Mouse (Mus musculus): ENCODE measurements around the gene Tmem56. TPM values are rescaled to one million over a fixed set of nuclear protein-coding genes. Genes with fewer than 3 reads are reported as not detected.

Gene Tmem56
- polyA plus RNA-seq, 1 experiment from 2014 or later = 24.1 TPM

DNA sequence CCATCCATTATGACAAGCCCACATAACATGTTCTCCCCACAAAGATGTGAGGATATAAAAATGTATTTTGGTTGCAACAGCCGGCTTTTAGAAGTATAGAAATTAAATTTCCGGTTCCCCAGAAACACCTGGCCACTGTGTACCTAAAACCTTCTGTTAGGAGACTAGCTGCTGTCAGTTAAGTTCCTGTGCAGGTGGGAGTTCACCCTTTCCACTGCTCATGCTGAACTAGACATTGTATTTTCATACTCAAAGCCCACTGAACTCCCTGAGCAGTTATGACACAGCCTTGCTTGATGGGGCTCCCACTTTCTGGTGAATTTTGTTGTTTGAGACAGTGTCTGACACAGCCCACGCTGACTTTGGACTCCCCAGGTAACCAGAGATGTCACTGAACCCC, 69.4 kb downstream of the Tmem56 start:
- Histone ChIP-seq H3K9ac (replicated peaks) (no peak overlapping the region), H3K36me3 (replicated peaks; ENCODE audit: insufficient read depth, low read length) (peaks cover 30% of the 10 kb centered on the region), H3K4me3 (ENCODE audit: low read depth, low read length) (no peak overlapping the region), H3K4me2 (ENCODE audit: low read depth, low read length) (no peak overlapping the region), H3K4me1 (ENCODE audit: insufficient read depth) (peaks cover 7% of the 10 kb centered on the region; the same call in 1 of the 2 replicates), H3K27ac (ENCODE audit: low read depth) (no peak overlapping the region), H3K27me3 (ENCODE audit: insufficient read depth, low read length) (no peaks in the 10 kb centered on the region), H3K9me3 (ENCODE audit: low read length) (no peaks in the 10 kb centered on the region)
- DNase-seq (no peak), ATAC-seq (no peak)
- WGBS (ENCODE audit: insufficient replicate concordance) = 75% methylated on average over 3 of the region's 3 CpGs
- no peak for TF ChIP-seq CTCF (IDR thresholded peaks at IDR 0.05; ENCODE audit: low read depth)
- TF ChIP-seq EP300 (IDR thresholded peaks at IDR 0.05; ENCODE audit: low read depth) = no peak

DNA sequence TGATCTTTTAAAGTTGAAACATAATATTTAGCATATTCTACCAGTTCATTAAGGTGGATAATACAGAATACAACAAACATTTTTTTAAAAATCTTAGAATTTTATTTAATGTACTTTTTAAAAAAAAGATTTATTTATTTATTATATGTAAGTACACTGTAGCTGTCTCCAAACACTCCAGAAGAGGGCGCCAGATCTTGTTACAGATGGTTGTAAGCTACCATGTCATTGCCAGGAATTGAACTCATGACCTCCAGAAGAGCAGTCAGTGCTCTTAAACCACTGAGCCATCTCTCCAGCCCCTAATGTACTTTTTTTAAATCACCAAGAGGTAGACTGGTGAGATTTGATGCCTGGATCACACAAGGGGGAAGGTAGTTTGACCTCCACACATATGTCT, 70.7 kb downstream of the Tmem56 start:
- TF ChIP-seq EP300 (IDR thresholded peaks at IDR 0.05; ENCODE audit: low read depth) = no peak
- peak; percentile 44 for TF ChIP-seq CTCF (IDR thresholded peaks at IDR 0.05; ENCODE audit: low read depth)
- no peak overlapping the region for H3K4me2 ChIP-seq (ENCODE audit: low read depth, low read length)
- no peaks in the 10 kb centered on the region for H3K27me3 ChIP-seq (ENCODE audit: insufficient read depth, low read length)
- H3K4me3 ChIP-seq (ENCODE audit: low read depth, low read length) = no peak overlapping the region
- 50% methylated on average over 1 of the region's 1 CpGs for WGBS (ENCODE audit: insufficient replicate concordance)
- peaks cover 37% of the 10 kb centered on the region for H3K36me3 ChIP-seq (replicated peaks; ENCODE audit: insufficient read depth, low read length)
- H3K9me3 ChIP-seq (ENCODE audit: low read length) = no peaks in the 10 kb centered on the region
- no peak overlapping the region for H3K27ac ChIP-seq (ENCODE audit: low read depth)
- ATAC-seq (no peak), DNase-seq (no peak)
- H3K9ac ChIP-seq (replicated peaks) = no peak overlapping the region
- H3K4me1 ChIP-seq (ENCODE audit: insufficient read depth) = peaks cover 7% of the 10 kb centered on the region; the same call in 1 of the 2 replicates

DNA sequence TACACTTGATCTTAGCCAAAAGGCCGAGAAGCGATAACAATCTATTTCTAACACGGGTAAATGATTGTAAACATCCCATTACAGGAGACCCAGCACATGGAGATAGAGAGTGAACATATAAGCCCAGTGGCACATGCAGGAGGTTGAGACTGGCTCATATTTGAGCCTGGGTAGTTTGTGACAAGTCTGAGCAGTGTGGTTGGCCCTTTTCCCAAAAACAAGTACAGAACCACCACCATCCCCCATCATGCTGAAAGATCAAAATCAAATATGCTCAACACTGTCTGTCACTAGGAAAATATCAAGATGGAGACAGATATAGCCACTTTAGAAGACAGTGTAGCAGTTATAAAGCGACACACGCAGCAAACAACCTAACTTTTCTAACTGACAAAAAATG, 73.9 kb downstream of the Tmem56 start:
- H3K4me2 ChIP-seq (ENCODE audit: low read depth, low read length) = no peak overlapping the region
- no peak overlapping the region for H3K9ac ChIP-seq (replicated peaks)
- no peak for DNase-seq
- no peak for TF ChIP-seq EP300 (IDR thresholded peaks at IDR 0.05; ENCODE audit: low read depth)
- no peak for TF ChIP-seq CTCF (IDR thresholded peaks at IDR 0.05; ENCODE audit: low read depth)
- no peak for ATAC-seq
- H3K27ac ChIP-seq (ENCODE audit: low read depth) = no peak overlapping the region
- no peak overlapping the region for H3K4me3 ChIP-seq (ENCODE audit: low read depth, low read length)
- WGBS (ENCODE audit: insufficient replicate concordance) = 88% methylated on average over 5 of the region's 5 CpGs
- H3K27me3 ChIP-seq (ENCODE audit: insufficient read depth, low read length) = no peaks in the 10 kb centered on the region
- 0 out of 2 replicates have a peak, but pooled peaks cover 2% of the 10 kb centered on the region for H3K4me1 ChIP-seq (ENCODE audit: insufficient read depth)
- peaks cover 37% of the 10 kb centered on the region for H3K36me3 ChIP-seq (replicated peaks; ENCODE audit: insufficient read depth, low read length)
- H3K9me3 ChIP-seq (ENCODE audit: low read length) = no peaks in the 10 kb centered on the region

DNA sequence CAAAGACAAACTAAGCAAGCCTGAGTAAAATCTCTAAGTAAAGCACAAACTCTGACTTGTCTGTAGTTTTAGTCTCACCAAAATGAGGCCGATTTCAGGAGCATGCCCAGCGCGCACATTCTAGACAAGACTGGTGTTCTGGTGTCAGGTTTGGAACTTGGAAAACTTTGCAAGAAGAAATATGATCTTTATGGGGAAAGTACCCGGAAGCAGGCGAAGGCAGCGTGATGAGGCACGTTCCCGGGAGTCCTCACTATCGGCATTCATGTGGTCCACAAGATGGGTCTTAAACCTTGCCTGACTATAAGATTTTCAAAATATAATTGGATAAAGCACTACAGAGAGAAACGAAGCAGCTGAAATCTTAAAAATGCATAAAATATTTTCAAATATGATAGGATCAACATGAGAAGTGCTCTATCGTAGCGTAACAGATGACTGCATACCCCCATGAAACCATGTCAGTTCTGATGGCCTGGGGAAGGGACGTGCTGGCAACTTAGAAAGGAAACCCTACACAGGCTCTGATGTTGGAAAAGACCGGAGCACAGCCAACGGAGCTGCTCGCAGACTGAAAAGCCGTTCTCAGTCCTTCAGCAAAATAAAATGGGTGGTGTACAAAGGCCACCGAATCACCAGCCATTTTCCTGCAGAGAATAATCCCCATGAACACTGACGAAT, 76.6 kb downstream of the Tmem56 start:
- 91% methylated on average over 19 of the region's 19 CpGs for WGBS (ENCODE audit: insufficient replicate concordance)
- Histone ChIP-seq H3K9me3 (ENCODE audit: low read length) (no peaks in the 10 kb centered on the region), H3K4me2 (ENCODE audit: low read depth, low read length) (no peak overlapping the region), H3K4me3 (ENCODE audit: low read depth, low read length) (no peak overlapping the region), H3K9ac (replicated peaks) (no peak overlapping the region), H3K27ac (ENCODE audit: low read depth) (no peak overlapping the region), H3K36me3 (replicated peaks; ENCODE audit: insufficient read depth, low read length) (peaks cover 40% of the 10 kb centered on the region), H3K4me1 (ENCODE audit: insufficient read depth) (peaks cover 6% of the 10 kb centered on the region; the same call in 1 of the 2 replicates), H3K27me3 (ENCODE audit: insufficient read depth, low read length) (no peaks in the 10 kb centered on the region)
- ATAC-seq (no peak), DNase-seq (no peak)
- TF ChIP-seq EP300 (IDR thresholded peaks at IDR 0.05; ENCODE audit: low read depth) (no peak), CTCF (IDR thresholded peaks at IDR 0.05; ENCODE audit: low read depth) (no peak)

DNA sequence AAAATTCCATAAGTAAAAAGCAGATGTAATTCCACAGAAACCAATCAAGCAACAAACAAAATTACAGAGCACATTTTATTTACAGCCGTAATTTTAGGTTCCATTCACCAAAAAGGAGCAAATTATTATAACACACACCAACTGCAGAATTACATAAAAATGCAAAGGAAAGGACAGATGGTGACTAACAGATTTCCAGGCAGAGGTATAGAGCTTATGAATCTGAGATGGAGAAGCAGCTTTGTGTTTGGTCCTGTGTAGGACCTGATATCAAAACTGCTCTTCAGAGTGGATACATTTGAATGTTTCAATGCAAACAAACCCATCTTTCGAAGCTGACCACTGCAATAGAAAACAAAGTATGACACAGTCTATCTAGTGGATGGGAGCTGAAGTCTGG, 80.3 kb downstream of the Tmem56 start:
- Histone ChIP-seq H3K4me3 (ENCODE audit: low read depth, low read length) (no peak overlapping the region), H3K27ac (ENCODE audit: low read depth) (no peak overlapping the region), H3K9me3 (ENCODE audit: low read length) (no peaks in the 10 kb centered on the region), H3K4me2 (ENCODE audit: low read depth, low read length) (no peak overlapping the region), H3K36me3 (replicated peaks; ENCODE audit: insufficient read depth, low read length) (peaks cover 17% of the 10 kb centered on the region), H3K27me3 (ENCODE audit: insufficient read depth, low read length) (no peaks in the 10 kb centered on the region), H3K9ac (replicated peaks) (no peak overlapping the region), H3K4me1 (ENCODE audit: insufficient read depth) (peaks cover 11% of the 10 kb centered on the region)
- WGBS (ENCODE audit: insufficient replicate concordance) = 78% methylated on average over 2 of the region's 2 CpGs
- ATAC-seq (no peak), DNase-seq (no peak)
- TF ChIP-seq CTCF (IDR thresholded peaks at IDR 0.05; ENCODE audit: low read depth) (no peak), EP300 (IDR thresholded peaks at IDR 0.05; ENCODE audit: low read depth) (no peak)

DNA sequence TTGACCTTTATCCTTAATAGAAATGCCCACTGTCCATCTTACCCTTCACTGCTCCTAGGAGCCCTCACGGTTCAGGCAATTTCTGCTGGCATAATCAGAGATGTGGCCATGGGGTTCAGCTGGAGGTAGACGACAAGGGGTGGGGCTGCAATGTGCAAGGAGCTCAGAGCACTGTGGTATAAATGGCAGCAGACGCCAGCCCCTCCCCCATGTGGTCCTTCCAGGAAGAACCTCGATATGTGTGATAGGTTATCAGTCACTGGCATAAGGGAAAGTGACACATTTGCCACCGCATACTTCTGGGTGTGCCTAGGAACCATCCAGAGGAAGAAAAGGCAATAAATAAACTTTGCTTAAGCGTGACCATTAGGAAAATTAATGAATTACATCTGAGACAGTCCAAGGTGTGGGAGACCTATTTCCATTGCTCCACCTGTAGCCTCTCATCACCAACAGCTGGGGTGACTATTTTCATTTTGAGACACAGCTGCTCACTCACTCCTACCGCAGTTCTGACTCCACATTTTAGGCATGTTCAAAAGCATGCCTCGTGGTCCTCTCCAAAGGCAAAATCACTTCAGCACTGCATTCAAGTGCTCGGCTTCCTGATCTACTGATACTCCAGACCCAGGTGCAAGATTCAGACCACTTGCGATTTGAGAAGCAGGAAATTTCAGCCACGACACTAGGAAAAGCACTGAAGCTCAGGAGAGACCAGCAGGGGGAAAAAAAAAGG, 81.7 kb downstream of the Tmem56 start:
- Histone ChIP-seq H3K9ac (replicated peaks) (peak overlapping the region; percentile 41), H3K9me3 (ENCODE audit: low read length) (no peaks in the 10 kb centered on the region), H3K27me3 (ENCODE audit: insufficient read depth, low read length) (no peaks in the 10 kb centered on the region), H3K4me1 (ENCODE audit: insufficient read depth) (peaks cover 11% of the 10 kb centered on the region), H3K27ac (ENCODE audit: low read depth) (peak overlapping the region; percentile 78), H3K4me3 (ENCODE audit: low read depth, low read length) (peak overlapping the region; percentile 19), H3K4me2 (ENCODE audit: low read depth, low read length) (peak overlapping the region; percentile 56), H3K36me3 (replicated peaks; ENCODE audit: insufficient read depth, low read length) (0 out of 2 replicates have a peak, but pooled peaks cover 3% of the 10 kb centered on the region)
- 35% methylated on average over 11 of the region's 11 CpGs for WGBS (ENCODE audit: insufficient replicate concordance)
- DNase-seq (peak; percentile 80), ATAC-seq (peak; percentile 99)
- TF ChIP-seq EP300 (IDR thresholded peaks at IDR 0.05; ENCODE audit: low read depth) = peak; percentile 95
- TF ChIP-seq CTCF (IDR thresholded peaks at IDR 0.05; ENCODE audit: low read depth) = no peak; the same call in 1 of the 2 replicates

Data from liver, postnatal 0 days (tissue).